Mouse (Mus musculus) liver, postnatal 0 days (tissue): ENCODE data around the gene Eif4a3.

ENCODE experiments used
- CTCF ChIP-seq: sonication (generic); IDR thresholded peaks from 2 replicates; pipeline ENCODE4 v1.5.1; 2016; ENCODE audit warnings: antibody characterized with exemption, low read depth
- EP300 ChIP-seq: IDR thresholded peaks from 2 replicates; pipeline ENCODE4 v1.6.1; 2016; ENCODE audit warnings: antibody characterized with exemption, low read depth, mild to moderate bottlenecking

- TF ChIP-seq CTCF (no peak), EP300 (no peak)
Observed at GRCm38 (mm10) chr11:119322521-119322920, 22.6 kb upstream of the Eif4a3 start.
